Comparison of ENCODE assay signal across 24 mouse cellular contexts in genomic region chr1:152065527-152065926, GRCm38 (mm10).
"Had no signal": no experiment of that assay in that cellular context is flagged by ENCODE, and none has a peak within 500 bp of the region (broad histone marks: within the 10 kb centered on the region; RNA-seq: fewer than 3 reads in every experiment).

No protein-coding gene starts in this region.

- DNase-seq: gastrocnemius, adult 2 months; gastrocnemius, postnatal 10 days; gastrocnemius, postnatal 25 days; heart, adult 2 months; heart, postnatal 4 days; kidney, adult 18-20 months; kidney, adult 8-10 months; kidney, postnatal 10 days; kidney, postnatal 25 days; kidney, postnatal 4 days; liver; liver, embryonic 13.5 days; liver, postnatal 0 days had no signal

- H3K27ac ChIP-seq: gastrocnemius, adult 2 months; heart, adult 2 months; heart, embryonic 13.5 days; heart, embryonic 15.5 days; hindbrain, embryonic 10.5 days; hindbrain, embryonic 12.5 days; hindbrain, embryonic 14.5 days; intestine, embryonic 15.5 days; layer of hippocampus, adult 2 months; left cerebral cortex, adult 2 months; limb, embryonic 10.5 days; limb, embryonic 12.5 days; liver, embryonic 13.5 days; liver, embryonic 15.5 days had no signal

- H3K4me1 ChIP-seq: intestine, embryonic 15.5 days; limb, embryonic 10.5 days; liver, embryonic 13.5 days; liver, embryonic 15.5 days had no signal

- H3K4me3 ChIP-seq: gastrocnemius, adult 2 months; heart, adult 2 months; heart, embryonic 13.5 days; heart, embryonic 15.5 days; hindbrain, embryonic 10.5 days; hindbrain, embryonic 12.5 days; intestine, embryonic 15.5 days; layer of hippocampus, adult 2 months; left cerebral cortex, adult 2 months; limb, embryonic 10.5 days; limb, embryonic 12.5 days; liver, embryonic 13.5 days; liver, embryonic 15.5 days had no signal

- H3K27me3 ChIP-seq: heart, embryonic 13.5 days; heart, embryonic 15.5 days; hindbrain, embryonic 12.5 days; intestine, embryonic 15.5 days; limb, embryonic 12.5 days; liver, embryonic 13.5 days; liver, embryonic 15.5 days had no signal
